Mouse (Mus musculus) left cerebral cortex, postnatal 4 days (tissue): Measurements from ENCODE around the gene Inppl1. TPM values are rescaled to one million over a fixed set of nuclear protein-coding genes. Genes with fewer than 3 reads are reported as not detected.

ENCODE experiments used
- DNase-seq: peaks from one replicate; pipeline ENCODE4 v3.0.0-alpha.2; 2022
- intact Hi-C: fragments of 180-260 bp; cut with DNase I; formaldehyde crosslinking; loops from one replicate; pipeline ENCODE4 v1.15.1; 2025
- microRNA-seq: library from miRNA; unstranded; fragments of <30 nt; microRNA quantifications from one replicate; pipeline ENCODE4 v1.2.0, GENCODE M21; 2022
- total RNA-seq, 2 experiments: library from RNA; stranded (reverse); gene quantifications; 2 replicates each; pipeline ENCODE4 v1.2.3; 2021

Inppl1 gene
- total RNA-seq, 2 experiments from 2014 or later, result 17.8 to 18.8 TPM

DNA sequence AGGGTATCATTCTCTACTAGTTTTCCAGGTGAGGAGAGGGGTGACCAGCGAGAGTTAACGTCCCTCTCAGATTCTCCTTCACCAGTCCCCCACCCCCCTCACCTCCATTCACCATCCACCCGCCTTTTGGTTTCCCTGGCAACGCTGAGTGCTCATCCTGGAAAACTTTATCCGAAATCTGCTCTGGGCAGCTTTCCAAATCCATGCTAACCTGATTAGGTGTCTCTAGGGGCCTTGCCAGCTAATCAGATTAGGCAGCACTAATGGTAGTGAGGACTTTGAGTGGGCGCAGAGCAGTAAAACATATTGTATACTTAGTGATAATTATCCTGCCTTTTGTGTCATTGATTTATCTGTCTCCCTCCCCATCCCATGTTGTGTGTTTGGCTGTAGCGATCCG, 65.3 kb downstream of the Inppl1 start:
- DNase-seq, result peak; percentile 49
- intact Hi-C loops, result no loop called here

Small RNA genes within 50 kb of the gene (microRNA-seq; reads per million reads assigned to microRNA genes)
- gene Gm22655, result not detected

Other genes with a start within 250 kb of the Inppl1 start
- 10 to 100 TPM; 43.4 to 45.2 TPM for gene Clpb, start 174.6 kb downstream of the Inppl1 start, total RNA-seq
- gene Phox2a, start 19.9 kb downstream of the Inppl1 start, total RNA-seq, result not detected
- gene Folr2, start 19.0 kb upstream of the Inppl1 start, total RNA-seq, result under 1 TPM in 1 of 2 experiments, not detected in 1; 0.40 TPM
- gene Anapc15, start 25.5 kb upstream of the Inppl1 start, total RNA-seq, result 10 to 100 TPM; 37.0 to 40.0 TPM
- gene Folr1, start 32.6 kb upstream of the Inppl1 start, total RNA-seq, result 1 to 10 TPM in 1 of 2 experiments, under 1 TPM in 1; 0.40 to 1.4 TPM
- 10 to 100 TPM; 86.2 to 91.6 TPM for gene Lamtor1, start 67.7 kb upstream of the Inppl1 start, total RNA-seq
- not detected for gene Tomt, start 68.1 kb upstream of the Inppl1 start, total RNA-seq
- gene Lrrc51, start 95.7 kb upstream of the Inppl1 start, total RNA-seq, result 1 to 10 TPM; 2.8 to 2.9 TPM
- 10 to 100 TPM; 83.3 to 89.6 TPM for gene Numa1, start 95.9 kb upstream of the Inppl1 start, total RNA-seq
- gene Il18bp, start 180.5 kb upstream of the Inppl1 start, total RNA-seq, result 10 to 100 TPM; 14.0 to 18.9 TPM
- 10 to 100 TPM; 47.0 to 51.9 TPM for gene Rnf121, start 227.2 kb upstream of the Inppl1 start, total RNA-seq
- gene Xndc1, start 227.3 kb upstream of the Inppl1 start, total RNA-seq, result 10 to 100 TPM; 28.7 to 30.8 TPM
- gene Xntrpc, start 227.5 kb upstream of the Inppl1 start, total RNA-seq, result 1 to 10 TPM; 1.7 to 2.2 TPM
- under 1 TPM in 1 of 2 experiments, not detected in 1; 0.60 TPM for gene Trpc2, start 244.9 kb upstream of the Inppl1 start, total RNA-seq